Mouse (Mus musculus): ENCODE results near the gene Rab31.

GRCm38 (mm10) chr17:65701356-65701755 is 71.2 kb downstream of the Rab31 start:
- no peak for TF ChIP-seq CTCF (IDR thresholded peaks at IDR 0.05; ENCODE audit: low read depth)
- no peak for TF ChIP-seq EP300 (optimal IDR thresholded peaks at IDR 0.05)

All from stomach, postnatal 0 days (tissue).